Comparison of ENCODE assay signal across 16 mouse cellular contexts in genomic region chr13:29162444-29162843, GRCm38 (mm10).
DNase-seq lines count a peak whose midpoint lies in the region; ATAC-seq and TF ChIP-seq lines count a peak whose summit lies in the region.
"Had no signal": no experiment of that assay in that cellular context is flagged by ENCODE, and none has a peak within 500 bp of the region (broad histone marks: within the 10 kb centered on the region; RNA-seq: fewer than 3 reads in every experiment).

No protein-coding gene starts in this region.

- no peak for TF ChIP-seq CTCF in stomach, postnatal 0 days (IDR thresholded peaks at IDR 0.05; ENCODE audit: low read depth)

- ATAC-seq in midbrain, embryonic 16.5 days: no peak
- ATAC-seq in stomach, postnatal 0 days (ENCODE audit: low FRiP score, low TSS enrichment): peak; percentile 8; the same call in 1 of the 2 replicates
- no peak for ATAC-seq in activated CD4-positive, CD25-positive, alpha-beta regulatory T cell, adult 4 months
- ATAC-seq: forebrain, embryonic 13.5 days had no signal

- peak; percentile 38 for DNase-seq in adrenal gland, adult 2 months
- no peak for DNase-seq in adrenal gland, adult 8-10 months
- no peak for DNase-seq in midbrain, embryonic 10.5 days (ENCODE audit: low spot score)
- peak; percentile 20 to 38 for DNase-seq in gastrocnemius, adult 8-10 months (ENCODE audit: low spot score in 2 of 2)
- DNase-seq in stomach, postnatal 0 days (ENCODE audit: low spot score): no peak
- no peak for DNase-seq in left cerebral cortex, adult 11 months (ENCODE audit: low spot score)
- DNase-seq: kidney, adult 11 months; layer of hippocampus, adult 9-11 months; right cerebral cortex, postnatal 14 days; thymus, postnatal 25 days had no signal

- H3K27ac ChIP-seq in midbrain, embryonic 10.5 days (replicated peaks): 0 out of 2 replicates have a peak overlapping the region, but pooled peaks have one; percentile 9
- no peak overlapping the region for H3K27ac ChIP-seq in midbrain, embryonic 16.5 days (ENCODE audit: low read length)
- H3K27ac ChIP-seq in stomach, postnatal 0 days (replicated peaks): peak overlapping the region; percentile 81
- H3K27ac ChIP-seq: forebrain, embryonic 13.5 days; hindbrain, embryonic 10.5 days; limb, embryonic 12.5 days; macrophage had no signal

- no peak overlapping the region for H3K9ac ChIP-seq in midbrain, embryonic 16.5 days (ENCODE audit: low read depth, low read length)
- H3K9ac ChIP-seq in stomach, postnatal 0 days (ENCODE audit: low read length): no peak overlapping the region
- H3K9ac ChIP-seq: forebrain, embryonic 13.5 days; limb, embryonic 12.5 days had no signal

- WGBS in midbrain, embryonic 10.5 days: 67% methylated on average over 3 of the region's 3 CpGs
- WGBS in midbrain, embryonic 16.5 days: 74% methylated on average over 3 of the region's 3 CpGs
- WGBS in stomach, postnatal 0 days: 24% methylated on average over 3 of the region's 3 CpGs

- H3K9me3 ChIP-seq in midbrain, embryonic 10.5 days (replicated peaks): no peaks in the 10 kb centered on the region
- H3K9me3 ChIP-seq in midbrain, embryonic 16.5 days (replicated peaks; ENCODE audit: control insufficient read depth, low read length, poor library complexity, severe bottlenecking): no peaks in the 10 kb centered on the region
- no peaks in the 10 kb centered on the region for H3K9me3 ChIP-seq in stomach, postnatal 0 days (ENCODE audit: control insufficient read depth, low read length)
- H3K9me3 ChIP-seq: forebrain, embryonic 13.5 days; hindbrain, embryonic 10.5 days; limb, embryonic 12.5 days had no signal

- no peaks in the 10 kb centered on the region for H3K27me3 ChIP-seq in midbrain, embryonic 10.5 days (ENCODE audit: low read depth, poor library complexity, severe bottlenecking)
- no peaks in the 10 kb centered on the region for H3K27me3 ChIP-seq in midbrain, embryonic 16.5 days (ENCODE audit: control insufficient read depth, insufficient read depth, low read depth, low read length)
- H3K27me3 ChIP-seq in stomach, postnatal 0 days (ENCODE audit: control insufficient read depth, insufficient read depth, low read length): no peaks in the 10 kb centered on the region
- H3K27me3 ChIP-seq: forebrain, embryonic 13.5 days; limb, embryonic 12.5 days had no signal

- peaks cover 13% of the 10 kb centered on the region for H3K4me1 ChIP-seq in midbrain, embryonic 10.5 days
- no peaks in the 10 kb centered on the region for H3K4me1 ChIP-seq in midbrain, embryonic 16.5 days (ENCODE audit: control insufficient read depth, insufficient read depth, low read length)
- H3K4me1 ChIP-seq in stomach, postnatal 0 days (replicated peaks; ENCODE audit: control insufficient read depth, insufficient read depth): no peaks in the 10 kb centered on the region

- H3K4me3 ChIP-seq in midbrain, embryonic 10.5 days: no peak overlapping the region
- no peak overlapping the region for H3K4me3 ChIP-seq in midbrain, embryonic 16.5 days (ENCODE audit: low read depth, low read length)
- H3K4me3 ChIP-seq in stomach, postnatal 0 days (ENCODE audit: low read depth, low read length): no peak overlapping the region
- H3K4me3 ChIP-seq: forebrain, embryonic 13.5 days; hindbrain, embryonic 10.5 days; limb, embryonic 12.5 days had no signal

- H3K36me3 ChIP-seq in midbrain, embryonic 10.5 days: no peaks in the 10 kb centered on the region
- no peaks in the 10 kb centered on the region for H3K36me3 ChIP-seq in midbrain, embryonic 16.5 days (ENCODE audit: control insufficient read depth, insufficient read depth, low read length)
- no peaks in the 10 kb centered on the region for H3K36me3 ChIP-seq in stomach, postnatal 0 days (ENCODE audit: control insufficient read depth, insufficient read depth, low read length)
- H3K36me3 ChIP-seq: hindbrain, embryonic 10.5 days; limb, embryonic 12.5 days had no signal

- no peak overlapping the region for H3K4me2 ChIP-seq in midbrain, embryonic 16.5 days (ENCODE audit: low read length)
- H3K4me2 ChIP-seq in stomach, postnatal 0 days (replicated peaks; ENCODE audit: low read depth): no peak overlapping the region
- H3K4me2 ChIP-seq: forebrain, embryonic 13.5 days; limb, embryonic 12.5 days had no signal

- TF ChIP-seq EP300 in stomach, postnatal 0 days (optimal IDR thresholded peaks at IDR 0.05): no peak

Comparison
In these comparisons a context has a peak if more than half of its experiments do, and no peak if none do; other contexts are left out.
1. DNase-seq: peak in adrenal gland, adult 2 months (single experiment) and gastrocnemius, adult 8-10 months (2 of 2); none in adrenal gland, adult 8-10 months (single experiment), midbrain, embryonic 10.5 days (single experiment), stomach, postnatal 0 days (single experiment) and left cerebral cortex, adult 11 months (single experiment).